Mouse (Mus musculus) testis, adult 2 months (tissue): Measurements from ENCODE around the gene Ctsl. TPM values are rescaled to one million over a fixed set of nuclear protein-coding genes. Genes with fewer than 3 reads are reported as not detected.

Source experiments
- H3K27ac ChIP-seq: fragments of 200-500 bp; 2 replicates; pipeline ENCODE4 v1.5.1; 2012; ENCODE audit warnings: low read depth, low read length; ENCODE audit not compliant: control insufficient read depth, insufficient read depth
- H3K27me3 ChIP-seq: fragments of 200-500 bp; 2 replicates; pipeline ENCODE4 v1.6.1; 2012; ENCODE audit warnings: mild to moderate bottlenecking, low read length, moderate library complexity; ENCODE audit not compliant: control insufficient read depth, insufficient read depth
- H3K36me3 ChIP-seq: fragments of 200-500 bp; 2 replicates; pipeline ENCODE4 v1.6.1; 2012; ENCODE audit warnings: mild to moderate bottlenecking, low read length; ENCODE audit not compliant: control insufficient read depth, insufficient read depth
- H3K4me1 ChIP-seq: fragments of 200-500 bp; 2 replicates; pipeline ENCODE4 v1.6.1; 2012; ENCODE audit warnings: low read length; ENCODE audit not compliant: control insufficient read depth, insufficient read depth
- H3K4me3 ChIP-seq: fragments of 200-500 bp; 2 replicates; pipeline ENCODE4 v1.5.1; 2012; ENCODE audit warnings: low read depth, mild to moderate bottlenecking, low read length, moderate library complexity, mixed read lengths; ENCODE audit not compliant: control insufficient read depth
- CTCF ChIP-seq: fragments of 200-500 bp; IDR thresholded peaks from 2 replicates; pipeline ENCODE4 v1.5.1; 2012; ENCODE audit warnings: low read depth, mild to moderate bottlenecking, inconsistent platforms, low read length, moderate library complexity; ENCODE audit not compliant: control insufficient read depth, insufficient read depth, insufficient replicate concordance
- POLR2A ChIP-seq: fragments of 200-500 bp; IDR thresholded peaks from 2 replicates; pipeline ENCODE4 v1.6.1; 2012; ENCODE audit warnings: low read depth, mild to moderate bottlenecking, inconsistent platforms, low read length, moderate library complexity; ENCODE audit not compliant: control insufficient read depth
- polyA plus RNA-seq: library from polyadenylated mRNA; depleted of rRNA; stranded (reverse); fragments of >200 nt; gene quantifications from 2 replicates; pipeline ENCODE4 v1.2.3, GENCODE M21; 2012

The Ctsl gene
- polyA plus RNA-seq, 1 experiment: 202 TPM

DNA sequence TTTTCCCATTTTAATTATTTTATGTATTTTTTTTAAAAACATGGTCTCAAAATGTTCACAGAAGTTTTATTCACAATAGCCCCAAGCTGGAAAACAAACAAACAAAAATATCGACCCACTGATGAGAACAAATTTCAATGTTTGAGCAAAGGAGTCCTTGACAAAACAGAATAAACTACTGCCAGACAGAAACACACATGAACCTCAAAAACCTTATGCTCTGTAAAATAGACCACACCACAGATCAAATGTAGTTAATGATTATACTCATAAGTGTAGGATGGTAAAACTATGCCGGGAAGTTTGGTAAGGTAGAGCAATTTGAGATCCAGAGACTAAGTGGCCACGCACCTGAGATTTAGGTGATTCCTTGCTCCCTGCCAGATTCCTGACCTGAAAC, 37.6 kb downstream of the Ctsl start:
- TF ChIP-seq CTCF: no peak
- no peak for TF ChIP-seq POLR2A
- Histone ChIP-seq H3K27me3 (no peaks in the 10 kb centered on the region), H3K27ac (no peak overlapping the region), H3K36me3 (no peaks in the 10 kb centered on the region), H3K4me3 (no peak overlapping the region), H3K4me1 (no peaks in the 10 kb centered on the region)

DNA sequence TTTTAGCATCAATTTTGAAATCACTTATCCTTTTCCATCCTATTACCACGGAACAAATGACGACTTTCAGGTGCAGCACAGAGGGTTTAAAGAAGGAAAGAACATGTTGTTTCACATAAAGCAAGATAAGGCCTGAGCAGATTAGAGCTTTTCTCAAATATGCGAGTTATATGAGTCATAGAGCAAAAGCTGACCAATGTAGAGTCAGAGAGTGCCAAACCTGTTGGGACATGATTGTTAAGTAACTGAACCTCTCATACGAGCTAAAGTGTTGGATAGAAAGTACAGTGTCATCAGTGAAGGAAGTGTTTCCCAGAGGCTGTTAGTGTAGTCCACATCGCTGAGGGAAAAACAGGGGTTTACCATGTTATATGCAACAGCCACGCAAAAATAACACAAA, 38.4 kb downstream of the Ctsl start:
- H3K36me3 ChIP-seq: no peaks in the 10 kb centered on the region
- no peaks in the 10 kb centered on the region for H3K4me1 ChIP-seq
- TF ChIP-seq POLR2A (no peak), CTCF (no peak)
- no peak overlapping the region for H3K27ac ChIP-seq
- H3K27me3 ChIP-seq: no peaks in the 10 kb centered on the region
- no peak overlapping the region for H3K4me3 ChIP-seq

DNA sequence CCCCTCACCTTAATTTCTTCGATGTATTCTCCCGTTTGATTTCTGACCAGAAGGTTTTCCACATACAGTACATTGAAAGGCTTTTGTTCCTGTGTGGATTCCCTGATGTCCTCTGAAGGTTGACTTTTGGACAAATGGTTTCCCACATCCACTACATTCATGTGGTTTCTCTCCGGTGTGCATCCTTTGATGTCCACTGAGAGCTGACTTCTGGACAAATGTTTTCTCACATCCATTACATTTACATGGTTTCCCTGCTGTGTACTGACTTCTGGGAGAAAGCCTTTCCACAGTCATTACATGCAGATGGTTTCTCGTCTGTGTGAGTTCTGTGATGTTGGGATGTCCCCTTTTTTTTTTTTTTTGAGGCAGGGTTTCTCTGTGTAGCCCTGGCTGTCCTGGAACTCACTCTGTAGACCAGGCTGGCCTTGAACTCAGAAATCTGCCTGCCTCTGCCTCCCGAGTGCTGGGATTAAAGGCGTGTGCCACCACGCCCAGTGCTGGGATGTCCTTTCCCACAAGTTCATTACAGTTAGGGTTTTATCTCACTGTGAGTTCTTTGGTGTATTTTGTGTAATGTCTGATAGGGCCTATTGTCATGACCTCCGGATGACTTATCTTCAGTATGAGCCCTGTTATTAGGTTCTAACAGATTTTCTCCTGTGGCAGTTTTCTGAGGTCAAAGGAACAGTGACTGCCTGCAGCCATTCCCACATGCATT, 48.0 kb downstream of the Ctsl start:
- no peak for TF ChIP-seq CTCF
- no peak for TF ChIP-seq POLR2A
- H3K4me1 ChIP-seq: no peaks in the 10 kb centered on the region
- H3K4me3 ChIP-seq: no peak overlapping the region
- no peak overlapping the region for H3K27ac ChIP-seq
- H3K27me3 ChIP-seq: no peaks in the 10 kb centered on the region
- H3K36me3 ChIP-seq: no peaks in the 10 kb centered on the region

DNA sequence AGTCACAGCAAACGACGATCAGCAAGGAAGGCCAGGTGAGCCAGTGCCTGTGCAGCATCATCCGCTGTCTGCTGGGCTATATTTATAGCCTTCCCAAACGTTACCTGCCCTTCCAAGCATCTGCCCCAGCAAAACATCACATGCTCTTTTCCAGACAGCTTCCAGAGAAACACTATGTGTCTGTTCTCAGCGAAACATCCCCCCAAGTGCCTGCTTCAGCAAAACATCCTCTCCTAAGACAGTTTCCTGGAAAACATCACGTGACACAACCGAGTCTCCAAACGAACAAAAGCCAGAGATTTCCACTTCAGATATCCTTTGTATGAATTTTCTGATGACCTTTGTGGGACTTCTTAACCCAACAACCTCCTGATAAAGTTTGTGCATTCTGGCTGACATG, 50.4 kb downstream of the Ctsl start:
- Histone ChIP-seq H3K36me3 (no peaks in the 10 kb centered on the region), H3K27ac (no peak overlapping the region), H3K27me3 (no peaks in the 10 kb centered on the region), H3K4me3 (no peak overlapping the region), H3K4me1 (no peaks in the 10 kb centered on the region)
- TF ChIP-seq POLR2A (no peak), CTCF (no peak)

DNA sequence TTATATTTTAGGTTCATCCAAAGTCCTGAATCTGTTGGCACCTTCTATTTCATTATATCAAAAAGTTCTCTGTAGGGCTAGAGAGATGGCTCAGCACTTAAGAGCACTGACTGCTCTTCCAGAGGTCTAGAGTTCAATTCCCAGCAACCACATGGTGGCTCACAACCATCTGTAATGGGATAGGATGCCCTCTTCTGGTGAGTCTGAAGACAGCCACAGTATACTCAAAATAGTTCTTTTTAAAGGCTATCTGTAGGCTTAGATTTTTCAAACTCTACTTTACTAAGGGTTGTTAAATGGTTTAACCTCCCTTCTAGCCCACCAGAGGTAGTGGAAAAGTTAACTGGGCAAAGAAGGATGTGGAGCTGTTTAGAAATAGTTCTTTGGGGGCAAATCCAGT, 50.9 kb downstream of the Ctsl start:
- H3K27me3 ChIP-seq: no peaks in the 10 kb centered on the region
- no peak for TF ChIP-seq POLR2A
- no peak for TF ChIP-seq CTCF
- H3K27ac ChIP-seq: no peak overlapping the region
- no peak overlapping the region for H3K4me3 ChIP-seq
- H3K4me1 ChIP-seq: no peaks in the 10 kb centered on the region
- no peaks in the 10 kb centered on the region for H3K36me3 ChIP-seq

DNA sequence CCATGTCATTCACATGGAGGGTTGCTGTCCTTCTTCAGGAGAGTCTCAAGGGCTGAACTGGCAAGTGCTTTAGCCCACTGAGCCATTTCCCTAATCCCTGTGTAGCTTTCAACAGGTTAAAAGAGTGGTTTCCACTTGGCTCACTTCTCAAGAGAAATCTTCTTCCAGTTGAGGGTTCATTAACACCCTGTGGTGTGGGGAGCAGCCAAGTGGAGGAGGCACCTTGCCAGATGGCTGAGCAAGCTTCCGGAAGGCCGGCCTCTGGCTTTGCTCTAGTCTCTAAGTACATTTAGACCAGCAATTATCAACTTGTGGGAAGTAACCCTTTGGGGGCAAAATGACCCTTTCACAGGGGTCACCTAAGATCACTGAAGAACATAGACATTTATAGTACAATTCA, 52.3 kb downstream of the Ctsl start:
- Histone ChIP-seq H3K36me3 (no peaks in the 10 kb centered on the region), H3K4me1 (no peaks in the 10 kb centered on the region), H3K27me3 (no peaks in the 10 kb centered on the region), H3K27ac (no peak overlapping the region), H3K4me3 (no peak overlapping the region)
- no peak for TF ChIP-seq CTCF
- TF ChIP-seq POLR2A: no peak

DNA sequence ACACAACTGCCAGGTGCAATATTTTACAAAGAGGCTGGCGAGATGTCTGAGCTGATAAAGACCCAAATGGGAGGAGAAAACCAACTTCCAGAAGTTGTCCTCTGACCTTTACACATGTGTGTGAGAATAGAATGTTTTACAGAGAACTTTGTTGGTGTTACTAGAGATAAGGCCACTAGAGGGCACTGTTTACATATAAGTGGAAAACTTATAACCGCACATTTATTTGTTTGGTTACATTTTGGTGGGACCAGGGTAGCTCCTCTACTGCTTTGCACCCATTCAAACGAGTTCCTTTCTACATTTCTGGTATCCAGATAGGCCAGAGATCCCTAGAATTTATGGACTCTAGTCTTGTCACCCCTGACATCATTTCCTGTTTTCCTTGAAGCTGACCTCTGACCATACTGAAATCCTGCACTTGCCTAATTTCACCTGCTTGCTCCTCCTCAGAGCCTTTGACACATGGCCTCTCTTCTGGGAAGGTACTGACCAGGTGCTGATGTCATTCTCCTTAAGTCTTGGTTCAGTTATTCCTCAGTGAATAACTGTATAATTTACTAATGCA, 55.1 kb downstream of the Ctsl start:
- no peaks in the 10 kb centered on the region for H3K36me3 ChIP-seq
- H3K27ac ChIP-seq: no peak overlapping the region
- TF ChIP-seq POLR2A (no peak), CTCF (no peak)
- H3K4me1 ChIP-seq: peaks cover 5% of the 10 kb centered on the region; the same call in 1 of the 2 replicates
- no peaks in the 10 kb centered on the region for H3K27me3 ChIP-seq
- H3K4me3 ChIP-seq: no peak overlapping the region
